Mouse (Mus musculus): ENCODE data around the gene Ttc7. TPM values are rescaled to one million over a fixed set of nuclear protein-coding genes. Genes with fewer than 3 reads are reported as not detected.

The Ttc7 gene
- polyA plus RNA-seq, 1 experiment from 2014 or later: 7.6 TPM

DNA sequence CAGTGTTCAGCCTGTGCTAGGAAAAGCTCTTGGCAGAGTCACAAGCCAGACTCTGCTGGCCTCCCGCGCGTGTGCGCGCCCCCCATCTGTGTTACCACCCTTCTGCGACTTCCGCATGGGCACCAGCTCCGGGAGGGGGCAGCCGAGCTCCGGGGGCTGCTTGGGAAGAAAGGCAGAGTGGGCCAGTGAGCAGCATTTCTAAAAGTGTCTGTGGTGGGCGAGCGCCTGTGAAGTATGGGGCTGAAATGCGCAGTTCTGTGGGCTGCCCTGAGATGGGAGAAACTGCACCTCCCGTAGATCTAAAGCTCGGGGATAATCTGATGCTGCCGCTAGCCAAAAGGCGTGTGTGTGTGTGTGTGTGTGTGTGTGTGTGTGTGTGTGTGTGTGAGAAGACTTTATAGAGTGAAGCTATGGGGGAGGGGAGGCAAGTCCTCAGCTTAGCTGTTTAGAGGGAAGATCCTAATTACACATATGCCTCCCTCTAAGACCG, 86.6 kb downstream of the Ttc7 start:
- Histone ChIP-seq H3K9me3 (replicated peaks; ENCODE audit: control insufficient read depth, low read length) (no peaks in the 10 kb centered on the region), H3K27me3 (ENCODE audit: control insufficient read depth, insufficient read depth, low read depth, low read length) (no peaks in the 10 kb centered on the region), H3K36me3 (ENCODE audit: control insufficient read depth, insufficient read depth) (no peaks in the 10 kb centered on the region), H3K9ac (ENCODE audit: low read depth, low read length) (no peak overlapping the region), H3K4me3 (ENCODE audit: low read depth, low read length) (no peak overlapping the region), H3K4me2 (ENCODE audit: low read depth, low read length) (no peak overlapping the region), H3K27ac (ENCODE audit: low read length) (no peak overlapping the region), H3K4me1 (ENCODE audit: control insufficient read depth, low read depth, low read length) (peaks cover 17% of the 10 kb centered on the region)
- WGBS (ENCODE audit: insufficient replicate concordance): 72% methylated on average over 18 of the region's 18 CpGs
- ATAC-seq (ENCODE audit: low read depth): no peak

DNA sequence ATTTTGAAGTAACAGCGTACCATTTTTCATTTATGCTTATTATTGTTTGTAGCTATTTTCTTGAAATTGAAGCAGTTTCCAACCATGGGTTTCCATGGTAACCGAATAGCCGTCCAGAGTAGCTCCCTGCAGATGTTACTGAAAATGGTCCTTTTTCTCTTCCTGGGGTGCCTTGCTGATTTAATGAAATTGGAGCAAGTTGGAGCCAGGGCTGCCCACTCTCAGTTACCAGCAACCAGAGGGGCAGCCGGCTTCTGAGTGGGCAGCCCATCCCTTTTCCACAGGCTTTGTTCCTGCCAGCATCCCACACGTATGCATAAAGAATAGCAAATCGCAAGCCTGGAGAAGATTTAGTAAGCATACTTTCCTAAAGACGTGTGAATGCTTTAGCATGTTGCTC, 89.5 kb downstream of the Ttc7 start:
- H3K27ac ChIP-seq (ENCODE audit: low read length): no peak overlapping the region
- no peak overlapping the region for H3K4me3 ChIP-seq (ENCODE audit: low read depth, low read length)
- peaks cover 8% of the 10 kb centered on the region for H3K4me1 ChIP-seq (ENCODE audit: control insufficient read depth, low read depth, low read length)
- H3K4me2 ChIP-seq (ENCODE audit: low read depth, low read length): no peak overlapping the region
- no peaks in the 10 kb centered on the region for H3K9me3 ChIP-seq (replicated peaks; ENCODE audit: control insufficient read depth, low read length)
- ATAC-seq (ENCODE audit: low read depth): no peak
- H3K36me3 ChIP-seq (ENCODE audit: control insufficient read depth, insufficient read depth): no peaks in the 10 kb centered on the region
- 75% methylated on average over 7 of the region's 7 CpGs for WGBS (ENCODE audit: insufficient replicate concordance)
- no peak overlapping the region for H3K9ac ChIP-seq (ENCODE audit: low read depth, low read length)
- no peaks in the 10 kb centered on the region for H3K27me3 ChIP-seq (ENCODE audit: control insufficient read depth, insufficient read depth, low read depth, low read length)

DNA sequence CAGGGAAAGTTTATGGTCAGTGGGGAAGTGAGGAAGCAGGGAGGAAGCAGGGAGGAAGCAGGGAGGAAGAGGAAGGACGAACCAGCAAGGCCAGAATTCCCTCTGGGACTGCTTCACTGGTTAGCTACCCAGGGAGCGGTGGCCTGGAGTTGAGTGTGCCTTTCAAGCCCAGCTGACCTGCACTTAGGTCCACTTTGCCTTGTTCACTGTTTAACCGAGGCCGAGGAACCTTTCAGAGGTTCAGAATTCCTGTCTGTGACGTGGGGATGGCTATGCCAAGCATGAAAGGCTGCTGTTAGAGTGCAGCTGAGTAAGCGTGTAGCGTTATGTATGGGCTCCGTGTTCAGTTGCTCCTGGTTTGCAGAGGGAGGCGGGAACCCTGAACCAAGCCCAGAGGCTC, 90.6 kb downstream of the Ttc7 start:
- WGBS (ENCODE audit: insufficient replicate concordance): 76% methylated on average over 9 of the region's 9 CpGs
- no peaks in the 10 kb centered on the region for H3K36me3 ChIP-seq (ENCODE audit: control insufficient read depth, insufficient read depth)
- no peak overlapping the region for H3K9ac ChIP-seq (ENCODE audit: low read depth, low read length)
- H3K27me3 ChIP-seq (ENCODE audit: control insufficient read depth, insufficient read depth, low read depth, low read length): no peaks in the 10 kb centered on the region
- no peak overlapping the region for H3K4me2 ChIP-seq (ENCODE audit: low read depth, low read length)
- ATAC-seq (ENCODE audit: low read depth): no peak
- H3K27ac ChIP-seq (ENCODE audit: low read length): no peak overlapping the region
- no peak overlapping the region for H3K4me3 ChIP-seq (ENCODE audit: low read depth, low read length)
- no peaks in the 10 kb centered on the region for H3K9me3 ChIP-seq (replicated peaks; ENCODE audit: control insufficient read depth, low read length)
- H3K4me1 ChIP-seq (ENCODE audit: control insufficient read depth, low read depth, low read length): peaks cover 9% of the 10 kb centered on the region

DNA sequence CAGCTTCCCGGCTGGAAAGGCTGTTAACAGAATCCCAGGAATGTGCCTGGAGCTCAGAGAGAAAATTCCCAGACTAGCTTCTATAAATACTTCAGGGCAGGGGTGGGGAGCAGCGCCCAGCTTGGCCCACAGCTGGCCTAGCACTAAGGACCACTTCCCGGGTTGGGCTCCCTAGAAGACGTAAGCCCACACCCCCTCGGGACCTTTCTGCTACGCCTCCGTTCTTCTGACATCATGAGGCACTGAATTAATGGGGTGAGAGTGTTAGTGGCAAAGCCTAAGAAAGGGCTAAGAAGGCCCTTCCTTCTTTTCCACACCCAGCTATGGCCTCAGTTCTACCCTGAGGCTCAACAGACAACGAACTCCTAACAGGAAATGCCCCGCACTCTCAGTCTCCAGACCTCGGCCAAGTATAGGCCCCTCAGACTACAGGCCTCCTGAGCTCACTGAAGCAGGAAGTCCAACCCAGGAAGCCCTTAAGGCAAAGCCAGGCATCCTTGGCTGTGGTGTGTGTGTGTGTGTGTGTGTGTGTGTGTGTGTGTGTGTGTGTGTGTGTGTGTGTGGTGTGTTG, 93.3 kb downstream of the Ttc7 start:
- Histone ChIP-seq H3K36me3 (ENCODE audit: control insufficient read depth, insufficient read depth) (no peaks in the 10 kb centered on the region), H3K9ac (ENCODE audit: low read depth, low read length) (no peak overlapping the region), H3K27ac (ENCODE audit: low read length) (no peak overlapping the region), H3K4me2 (ENCODE audit: low read depth, low read length) (no peak overlapping the region), H3K4me1 (ENCODE audit: control insufficient read depth, low read depth, low read length) (peaks cover 9% of the 10 kb centered on the region), H3K9me3 (replicated peaks; ENCODE audit: control insufficient read depth, low read length) (no peaks in the 10 kb centered on the region), H3K4me3 (ENCODE audit: low read depth, low read length) (no peak overlapping the region), H3K27me3 (ENCODE audit: control insufficient read depth, insufficient read depth, low read depth, low read length) (no peaks in the 10 kb centered on the region)
- no peak for ATAC-seq (ENCODE audit: low read depth)
- 39% methylated on average over 10 of the region's 10 CpGs for WGBS (ENCODE audit: insufficient replicate concordance)

DNA sequence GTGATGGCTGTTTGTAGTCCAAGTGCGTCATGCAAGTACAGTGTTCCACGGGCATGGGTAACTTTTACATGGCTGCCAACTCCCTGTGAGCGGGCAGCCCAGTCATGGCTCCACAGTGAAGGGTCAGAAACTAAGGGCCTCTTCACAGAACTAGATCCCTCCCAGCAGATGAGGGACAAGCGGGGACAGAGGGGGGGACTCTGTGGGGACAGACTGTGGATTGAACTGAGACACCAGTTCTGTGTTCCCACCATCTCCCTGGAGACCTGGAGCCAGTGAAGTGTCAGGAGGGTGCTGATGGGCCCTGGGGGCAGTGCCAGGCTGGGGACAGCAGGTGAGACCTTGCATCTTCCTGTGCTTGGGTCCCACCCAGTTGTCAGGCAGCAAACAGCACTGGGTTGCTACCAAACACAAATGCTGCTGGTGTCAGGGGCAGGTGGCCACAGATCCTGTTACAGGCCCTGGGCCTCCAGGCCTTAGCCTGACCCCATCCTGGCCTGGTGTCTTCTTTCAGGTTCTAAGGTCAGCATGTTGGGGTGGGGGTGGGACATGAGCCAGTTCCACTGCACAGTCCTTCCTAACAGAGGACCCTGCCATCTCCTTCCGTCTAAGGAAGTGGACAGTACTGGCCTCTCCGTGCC, 94.3 kb downstream of the Ttc7 start:
- H3K4me3 ChIP-seq (ENCODE audit: low read depth, low read length): no peak overlapping the region
- H3K9me3 ChIP-seq (replicated peaks; ENCODE audit: control insufficient read depth, low read length): no peaks in the 10 kb centered on the region
- peaks cover 9% of the 10 kb centered on the region for H3K4me1 ChIP-seq (ENCODE audit: control insufficient read depth, low read depth, low read length)
- peak; percentile 53 for ATAC-seq (ENCODE audit: low read depth)
- no peaks in the 10 kb centered on the region for H3K36me3 ChIP-seq (ENCODE audit: control insufficient read depth, insufficient read depth)
- 0 out of 2 replicates have a peak overlapping the region, but pooled peaks have one; percentile 37 for H3K27ac ChIP-seq (ENCODE audit: low read length)
- no peak overlapping the region for H3K9ac ChIP-seq (ENCODE audit: low read depth, low read length)
- no peak overlapping the region for H3K4me2 ChIP-seq (ENCODE audit: low read depth, low read length)
- no peaks in the 10 kb centered on the region for H3K27me3 ChIP-seq (ENCODE audit: control insufficient read depth, insufficient read depth, low read depth, low read length)
- WGBS (ENCODE audit: insufficient replicate concordance): 70% methylated on average over 6 of the region's 6 CpGs

DNA sequence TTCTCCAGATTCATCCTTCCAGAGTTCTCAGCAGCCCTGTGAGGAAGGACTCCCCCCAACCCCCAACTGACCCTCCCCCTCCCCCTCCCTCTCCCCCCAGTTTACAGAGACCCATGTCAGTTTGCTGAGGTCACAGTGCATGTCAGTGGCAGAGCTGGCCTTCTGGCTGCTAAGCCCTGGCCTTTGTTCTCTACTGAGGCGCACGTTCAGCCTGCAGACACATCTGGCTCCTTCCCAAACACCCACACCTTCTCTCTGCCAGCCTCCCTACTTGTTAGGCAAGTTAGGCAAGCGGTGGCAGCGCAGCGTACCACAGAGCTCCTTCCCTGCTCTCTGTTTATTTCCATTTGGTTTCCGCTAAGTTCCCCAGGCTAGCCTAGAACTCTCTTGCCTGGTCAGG, 94.8 kb downstream of the Ttc7 start:
- Histone ChIP-seq H3K9ac (ENCODE audit: low read depth, low read length) (no peak overlapping the region), H3K27me3 (ENCODE audit: control insufficient read depth, insufficient read depth, low read depth, low read length) (no peaks in the 10 kb centered on the region), H3K9me3 (replicated peaks; ENCODE audit: control insufficient read depth, low read length) (no peaks in the 10 kb centered on the region), H3K4me1 (ENCODE audit: control insufficient read depth, low read depth, low read length) (peaks cover 9% of the 10 kb centered on the region), H3K27ac (ENCODE audit: low read length) (0 out of 2 replicates have a peak overlapping the region, but pooled peaks have one; percentile 19), H3K36me3 (ENCODE audit: control insufficient read depth, insufficient read depth) (no peaks in the 10 kb centered on the region), H3K4me2 (ENCODE audit: low read depth, low read length) (no peak overlapping the region), H3K4me3 (ENCODE audit: low read depth, low read length) (no peak overlapping the region)
- peak; percentile 77 for ATAC-seq (ENCODE audit: low read depth)
- WGBS (ENCODE audit: insufficient replicate concordance): 69% methylated on average over 6 of the region's 6 CpGs

DNA sequence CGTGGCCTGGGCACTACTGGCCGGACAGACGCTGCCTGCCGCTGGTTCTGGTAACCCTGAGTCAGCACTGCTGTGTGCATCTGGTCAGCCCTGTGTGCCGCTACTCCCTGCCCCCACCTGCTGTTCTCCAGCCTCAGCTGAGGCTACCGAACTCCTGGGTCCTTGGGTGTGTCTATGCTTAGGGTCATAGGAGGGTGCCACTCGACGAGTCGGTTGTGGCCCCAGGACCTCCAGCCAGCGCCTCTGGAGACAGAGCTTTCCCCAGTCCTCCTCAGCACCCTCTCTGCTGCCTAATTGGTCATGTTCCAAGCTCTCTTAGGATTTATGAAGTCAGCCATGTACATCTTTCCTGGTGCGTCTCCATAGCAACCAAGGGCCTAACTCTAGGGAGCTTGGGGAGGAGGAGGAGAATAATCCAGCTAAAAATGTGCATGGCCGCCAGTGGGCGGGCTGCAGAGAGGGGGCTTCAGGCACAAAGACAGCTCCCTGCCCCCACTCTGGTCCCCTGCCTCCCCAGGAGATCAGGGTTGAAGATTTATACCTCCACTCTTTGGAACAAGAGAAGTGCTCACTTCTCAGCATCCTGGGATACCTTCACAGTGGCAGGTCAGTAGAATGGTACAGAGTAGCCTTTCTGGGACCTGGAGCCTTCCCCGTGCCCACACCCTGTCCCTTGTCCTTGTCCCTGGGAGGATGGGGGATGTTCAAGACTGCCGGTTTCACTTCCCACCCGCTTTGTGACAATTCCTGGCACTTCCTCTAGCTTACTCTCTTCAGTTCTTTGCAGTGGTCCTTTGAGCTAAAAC, 95.9 kb downstream of the Ttc7 start:
- no peaks in the 10 kb centered on the region for H3K9me3 ChIP-seq (replicated peaks; ENCODE audit: control insufficient read depth, low read length)
- H3K9ac ChIP-seq (ENCODE audit: low read depth, low read length): no peak overlapping the region
- WGBS (ENCODE audit: insufficient replicate concordance): 67% methylated on average over 16 of the region's 16 CpGs
- H3K36me3 ChIP-seq (ENCODE audit: control insufficient read depth, insufficient read depth): no peaks in the 10 kb centered on the region
- peak overlapping the region; percentile 19; the same call in 1 of the 2 replicates for H3K27ac ChIP-seq (ENCODE audit: low read length)
- ATAC-seq (ENCODE audit: low read depth): no peak
- no peaks in the 10 kb centered on the region for H3K27me3 ChIP-seq (ENCODE audit: control insufficient read depth, insufficient read depth, low read depth, low read length)
- H3K4me3 ChIP-seq (ENCODE audit: low read depth, low read length): no peak overlapping the region
- peaks cover 9% of the 10 kb centered on the region for H3K4me1 ChIP-seq (ENCODE audit: control insufficient read depth, low read depth, low read length)
- H3K4me2 ChIP-seq (ENCODE audit: low read depth, low read length): no peak overlapping the region

DNA sequence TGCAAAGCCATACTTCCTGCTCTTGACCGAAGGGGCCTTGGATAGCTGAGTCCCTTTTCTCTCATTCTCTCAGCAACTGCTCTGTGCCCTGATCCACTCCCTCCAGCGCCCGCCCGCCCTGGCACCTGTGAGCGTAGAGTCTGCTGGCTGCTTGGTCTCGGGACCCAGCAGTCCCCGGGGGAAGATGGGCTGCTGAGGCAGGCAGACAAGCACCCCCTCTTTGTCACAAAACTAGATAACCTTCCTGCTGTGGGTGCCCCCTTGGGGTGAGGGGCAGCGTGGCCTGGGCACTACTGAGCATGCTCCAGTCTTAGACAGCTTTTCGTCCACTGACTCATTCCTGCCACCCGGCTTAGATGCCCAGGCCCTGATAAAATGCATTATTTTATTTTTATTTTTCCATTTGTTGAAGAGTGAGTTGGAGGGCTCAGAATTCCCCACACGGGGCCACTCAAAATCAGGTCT, 96.5 kb downstream of the Ttc7 start:
- Histone ChIP-seq H3K4me1 (ENCODE audit: control insufficient read depth, low read depth, low read length) (peaks cover 9% of the 10 kb centered on the region), H3K4me2 (ENCODE audit: low read depth, low read length) (no peak overlapping the region), H3K4me3 (ENCODE audit: low read depth, low read length) (no peak overlapping the region), H3K9me3 (replicated peaks; ENCODE audit: control insufficient read depth, low read length) (no peaks in the 10 kb centered on the region), H3K27me3 (ENCODE audit: control insufficient read depth, insufficient read depth, low read depth, low read length) (no peaks in the 10 kb centered on the region), H3K27ac (ENCODE audit: low read length) (no peak overlapping the region), H3K9ac (ENCODE audit: low read depth, low read length) (no peak overlapping the region), H3K36me3 (ENCODE audit: control insufficient read depth, insufficient read depth) (no peaks in the 10 kb centered on the region)
- no peak for ATAC-seq (ENCODE audit: low read depth)
- WGBS (ENCODE audit: insufficient replicate concordance): 66% methylated on average over 11 of the region's 11 CpGs

DNA sequence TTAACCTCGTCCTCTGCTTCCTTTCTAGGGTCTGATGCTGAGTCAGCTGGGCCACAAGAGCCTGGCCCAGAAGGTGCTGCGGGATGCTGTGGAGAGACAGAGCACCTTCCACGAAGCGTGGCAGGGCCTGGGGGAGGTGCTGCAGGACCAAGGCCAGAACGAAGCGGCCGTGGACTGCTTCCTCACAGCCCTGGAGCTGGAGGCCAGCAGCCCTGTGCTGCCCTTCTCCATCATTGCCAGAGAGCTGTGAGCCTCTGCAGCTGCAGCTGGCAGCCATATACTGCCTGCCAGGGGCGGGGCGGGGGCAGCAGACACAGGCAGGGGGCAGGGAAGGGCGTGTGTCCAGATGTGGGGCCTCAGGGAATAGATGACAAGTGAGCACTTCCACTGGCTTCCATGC, 97.1 kb downstream of the Ttc7 start:
- Histone ChIP-seq H3K36me3 (ENCODE audit: control insufficient read depth, insufficient read depth) (no peaks in the 10 kb centered on the region), H3K4me3 (ENCODE audit: low read depth, low read length) (no peak overlapping the region), H3K27ac (ENCODE audit: low read length) (no peak overlapping the region), H3K9me3 (replicated peaks; ENCODE audit: control insufficient read depth, low read length) (no peaks in the 10 kb centered on the region), H3K4me2 (ENCODE audit: low read depth, low read length) (no peak overlapping the region), H3K9ac (ENCODE audit: low read depth, low read length) (no peak overlapping the region), H3K27me3 (ENCODE audit: control insufficient read depth, insufficient read depth, low read depth, low read length) (no peaks in the 10 kb centered on the region), H3K4me1 (ENCODE audit: control insufficient read depth, low read depth, low read length) (peaks cover 9% of the 10 kb centered on the region)
- no peak for ATAC-seq (ENCODE audit: low read depth)
- 49% methylated on average over 10 of the region's 10 CpGs for WGBS (ENCODE audit: insufficient replicate concordance)
